29 mouse cellular contexts compared by ENCODE assay signal in genomic region chr7:31170520-31170919, GRCm38 (mm10). TPM values are rescaled to one million over a fixed set of nuclear protein-coding genes. Genes with fewer than 3 reads are reported as not detected.
"Had no signal": no experiment of that assay in that cellular context is flagged by ENCODE, and none has a peak within 500 bp of the region (broad histone marks: within the 10 kb centered on the region; RNA-seq: fewer than 3 reads in every experiment).

No protein-coding gene starts in this region.

- H3K4me2 ChIP-seq: heart, embryonic 11.5 days; heart, embryonic 12.5 days; heart, embryonic 13.5 days; heart, embryonic 15.5 days; hindbrain, embryonic 12.5 days; hindbrain, embryonic 13.5 days; hindbrain, embryonic 14.5 days; hindbrain, embryonic 15.5 days; intestine, embryonic 15.5 days; kidney, embryonic 15.5 days had no signal

- H3K27me3 ChIP-seq: heart, embryonic 12.5 days; heart, embryonic 13.5 days; hindbrain, embryonic 12.5 days; hindbrain, embryonic 13.5 days; hindbrain, embryonic 15.5 days; intestine, embryonic 15.5 days; kidney, embryonic 15.5 days had no signal

- H3K4me3 ChIP-seq: heart, embryonic 12.5 days; heart, embryonic 13.5 days; heart, embryonic 15.5 days; hindbrain, embryonic 10.5 days; hindbrain, embryonic 12.5 days; hindbrain, embryonic 13.5 days; hindbrain, embryonic 15.5 days; intestine, embryonic 15.5 days; kidney, embryonic 15.5 days; layer of hippocampus, adult 2 months; left cerebral cortex, adult 2 months had no signal

- DNase-seq: heart, postnatal 10 days; heart, postnatal 14 days; heart, postnatal 36 days; heart, postnatal 4 days; kidney, adult 11 months; kidney, adult 18-20 months; kidney, adult 2 months; kidney, adult 8-10 months; kidney, adult 9 months; kidney, postnatal 10 days; kidney, postnatal 25 days; kidney, postnatal 36 days; kidney, postnatal 4 days; layer of hippocampus, adult 9-11 months; layer of hippocampus, postnatal 36 days had no signal

- H3K36me3 ChIP-seq: heart, embryonic 12.5 days; heart, embryonic 13.5 days; heart, embryonic 15.5 days; hindbrain, embryonic 10.5 days; hindbrain, embryonic 12.5 days; hindbrain, embryonic 13.5 days; hindbrain, embryonic 15.5 days; intestine, embryonic 15.5 days; kidney, embryonic 15.5 days had no signal

RNA-seq across cellular contexts. Expression of gene Hpn, which starts 55.4 kb away (rescaled TPM):
- total RNA-seq: hindbrain, postnatal 0 days had no signal
